Mouse (Mus musculus) lung, adult 2 months (tissue): ENCODE results near the gene Hacd3.

ENCODE experiments used
- CTCF ChIP-seq: fragments of 200-500 bp; IDR thresholded peaks from 2 replicates; pipeline ENCODE4 v1.5.1; 2011; ENCODE audit warnings: mild to moderate bottlenecking, low read length, control low read depth; ENCODE audit not compliant: insufficient read depth
- POLR2A ChIP-seq: fragments of 200-500 bp; IDR thresholded peaks from 2 replicates; pipeline ENCODE4 v1.6.1; 2011; ENCODE audit warnings: low read depth, mild to moderate bottlenecking, control low read depth, low read length, borderline replicate concordance; ENCODE audit errors: extremely low read depth

- TF ChIP-seq CTCF: no peak
- TF ChIP-seq POLR2A: no peak
Measured at GRCm38 (mm10) chr9:64951161-64951657, 70.3 kb downstream of the Hacd3 start, which contains the start of gene Slc24a1.
